Mouse (Mus musculus) intestine, postnatal 0 days (tissue): ENCODE data around the gene Ninj1. TPM values are rescaled to one million over a fixed set of nuclear protein-coding genes. Genes with fewer than 3 reads are reported as not detected.

Experiments
- ATAC-seq: fragments of 200-750 bp; cut with Nextera tagmentation; 2 replicates; pipeline ENCODE4 v1.8.0; 2017; ENCODE audit warnings: mild to moderate bottlenecking, moderate TSS enrichment, moderate library complexity
- H3K27ac ChIP-seq: fragments of 300-500 bp; sonication (generic); 2 replicates; pipeline ENCODE4 v1.5.1; 2014; ENCODE audit warnings: mild to moderate bottlenecking, low read depth, low read length, moderate library complexity
- H3K27me3 ChIP-seq: fragments of 300-500 bp; sonication (generic); replicated peaks from 2 replicates; pipeline ENCODE4 v1.6.1; 2014; ENCODE audit warnings: low read length, mixed read lengths; ENCODE audit not compliant: control insufficient read depth, insufficient read depth
- H3K36me3 ChIP-seq: fragments of 300-500 bp; sonication (generic); 2 replicates; pipeline ENCODE4 v1.6.1; 2014; ENCODE audit warnings: mild to moderate bottlenecking, moderate library complexity; ENCODE audit not compliant: control insufficient read depth, insufficient read depth
- H3K4me1 ChIP-seq: fragments of 300-500 bp; sonication (generic); replicated peaks from 2 replicates; pipeline ENCODE4 v1.6.1; 2014; ENCODE audit warnings: antibody characterized with exemption, low read length, mixed read lengths; ENCODE audit not compliant: control insufficient read depth, insufficient read depth
- H3K4me2 ChIP-seq: fragments of 300-500 bp; sonication (generic); replicated peaks from 2 replicates; pipeline ENCODE4 v1.6.1; 2014; ENCODE audit warnings: low read depth, mild to moderate bottlenecking, moderate library complexity
- H3K4me3 ChIP-seq: fragments of 300-500 bp; sonication (generic); 2 replicates; pipeline ENCODE4 v1.5.1; 2014; ENCODE audit warnings: low read depth, low read length
- H3K9ac ChIP-seq: fragments of 300-500 bp; sonication (generic); 2 replicates; pipeline ENCODE4 v1.6.1; 2014; ENCODE audit warnings: mild to moderate bottlenecking, low read depth, low read length
- H3K9me3 ChIP-seq: fragments of 300-500 bp; sonication (generic); 2 replicates; pipeline ENCODE4 v1.6.1; 2016; ENCODE audit warnings: mixed run types; ENCODE audit not compliant: control insufficient read depth
- CTCF ChIP-seq: sonication (generic); IDR thresholded peaks from 2 replicates; pipeline ENCODE4 v1.5.1; 2016; ENCODE audit warnings: low read depth, mild to moderate bottlenecking, control low read depth, antibody characterized with exemption, moderate library complexity
- WGBS: fragments of 180-500 bp; shearing (Covaris S2); extraction: QIAGEN DNeasy Blood & Tissue Kit; methylation state at CpG from one replicate; pipeline ENCODE4 v1.1.7; 2014; 5-methylcytosine and 5-hydroxymethylcytosine counted together
- polyA plus RNA-seq: library from polyadenylated mRNA; unstranded; fragments of >200 nt; fragmentation: Nextera tagmentation; extraction: Ambion mirVana; gene quantifications from 2 replicates; pipeline ENCODE4 v1.2.1, GENCODE M21; 2015

Ninj1 gene
- polyA plus RNA-seq, 1 experiment from 2014 or later = 108 TPM

DNA sequence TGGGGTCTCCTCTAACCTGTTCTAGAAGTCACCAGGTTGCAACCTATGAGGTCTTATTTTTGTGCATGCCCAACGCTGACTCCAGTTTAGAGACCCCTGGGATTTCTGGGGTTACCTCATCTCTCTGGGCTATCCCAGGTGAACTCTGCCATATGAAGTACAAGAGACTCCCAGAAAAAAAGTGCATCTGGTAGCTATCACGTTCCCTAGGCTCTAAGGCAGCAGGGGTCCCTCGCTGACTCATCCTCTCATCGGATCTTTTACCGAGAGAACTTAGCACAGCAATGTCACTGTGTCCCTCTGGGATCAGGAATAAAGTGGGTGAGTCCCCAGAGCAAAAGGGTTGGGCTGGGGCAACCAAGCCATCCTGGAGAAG is 27.8 kb downstream of the Ninj1 start:
- H3K4me3 ChIP-seq = peak overlapping the region; percentile 91
- no peaks in the 10 kb centered on the region for H3K9me3 ChIP-seq
- H3K4me2 ChIP-seq = peak overlapping the region; percentile 94
- 11% methylated on average over 5 of the region's 5 CpGs for WGBS
- no peak for ATAC-seq
- H3K4me1 ChIP-seq = peaks cover 13% of the 10 kb centered on the region
- H3K27ac ChIP-seq = peak overlapping the region; percentile 73
- no peaks in the 10 kb centered on the region for H3K27me3 ChIP-seq
- peak overlapping the region; percentile 86 for H3K9ac ChIP-seq
- TF ChIP-seq CTCF = no peak
- H3K36me3 ChIP-seq = no peaks in the 10 kb centered on the region

DNA sequence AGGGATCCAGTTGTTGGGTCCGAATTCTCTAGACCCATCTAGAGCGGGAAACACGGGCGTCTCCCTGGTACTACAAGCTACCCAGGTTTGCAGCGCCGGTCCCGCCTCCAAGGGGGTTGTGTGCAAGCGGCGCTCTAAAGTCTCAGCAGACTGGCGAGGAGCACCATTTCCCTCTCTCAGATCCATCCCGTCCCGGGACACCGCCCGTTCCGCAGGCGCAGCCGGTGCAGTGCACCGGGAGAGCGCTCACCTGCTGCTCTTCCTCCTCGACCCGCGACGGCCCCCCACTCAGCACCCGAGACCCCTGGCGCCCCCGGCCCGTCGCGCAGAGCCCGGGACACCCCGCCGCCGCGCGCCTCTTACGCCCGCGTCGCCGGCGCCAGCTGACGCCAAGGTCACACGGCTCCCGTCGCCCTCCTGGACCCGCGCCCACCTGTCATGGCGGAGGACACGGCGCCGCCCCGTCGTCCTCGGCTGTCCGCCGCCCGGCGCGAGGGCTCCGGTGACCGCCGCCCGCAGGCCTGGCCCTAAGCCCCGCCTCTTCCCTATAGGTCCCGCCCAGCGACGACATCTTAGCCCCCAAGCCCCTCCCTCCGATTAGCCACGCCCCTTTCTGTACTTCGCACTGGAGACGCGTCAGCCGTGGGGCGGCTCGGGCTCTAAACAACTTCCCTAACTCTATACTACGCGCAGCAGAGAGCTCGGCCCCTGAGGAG is 28.4 kb downstream of the Ninj1 start, which contains the start of gene Card19:
TSS of gene Card19 (minus strand) at position 534 of the 716 bp plus-strand sequence.
- no peaks in the 10 kb centered on the region for H3K27me3 ChIP-seq
- peak within 1 kb of the TSS; percentile 94 for H3K4me2 ChIP-seq
- H3K27ac ChIP-seq = peak within 1 kb of the TSS; percentile 73
- peak within 1 kb of the TSS; percentile 91 for H3K4me3 ChIP-seq
- H3K4me1 ChIP-seq = peaks cover 13% of the 10 kb centered on the region
- H3K9ac ChIP-seq = peak within 1 kb of the TSS; percentile 86
- no peaks in the 10 kb centered on the region for H3K36me3 ChIP-seq
- H3K9me3 ChIP-seq = no peaks in the 10 kb centered on the region
- no peak for TF ChIP-seq CTCF
- under 1% methylated on average over 64 of the region's 78 CpGs for WGBS
- ATAC-seq = peak; percentile 90

DNA sequence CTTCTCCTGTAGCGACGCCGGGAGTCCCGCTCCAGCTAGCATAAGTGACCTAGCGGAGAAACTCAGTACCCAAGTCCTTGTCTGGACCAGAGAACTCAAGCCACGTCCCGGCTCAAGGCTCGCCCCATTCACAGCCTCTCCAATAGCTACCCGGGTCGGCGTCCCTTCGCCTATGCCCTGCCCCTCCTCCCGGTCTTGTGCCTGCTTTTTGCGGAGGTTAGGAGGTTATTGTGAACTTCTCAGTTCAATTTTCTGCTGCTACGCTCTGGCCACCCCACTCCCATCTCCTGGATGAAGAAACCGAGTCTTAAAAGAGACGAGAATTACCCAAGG is 28.9 kb downstream of the Ninj1 start:
- 5% methylated on average over 17 of the region's 17 CpGs for WGBS
- Histone ChIP-seq H3K27me3 (no peaks in the 10 kb centered on the region), H3K4me1 (peaks cover 13% of the 10 kb centered on the region), H3K9me3 (0 out of 2 replicates have a peak, but pooled peaks cover 3% of the 10 kb centered on the region), H3K27ac (peak overlapping the region; percentile 73), H3K36me3 (no peaks in the 10 kb centered on the region), H3K9ac (peak overlapping the region; percentile 86), H3K4me3 (peak overlapping the region; percentile 91), H3K4me2 (peak overlapping the region; percentile 94)
- no peak for TF ChIP-seq CTCF
- ATAC-seq = peak; percentile 55

DNA sequence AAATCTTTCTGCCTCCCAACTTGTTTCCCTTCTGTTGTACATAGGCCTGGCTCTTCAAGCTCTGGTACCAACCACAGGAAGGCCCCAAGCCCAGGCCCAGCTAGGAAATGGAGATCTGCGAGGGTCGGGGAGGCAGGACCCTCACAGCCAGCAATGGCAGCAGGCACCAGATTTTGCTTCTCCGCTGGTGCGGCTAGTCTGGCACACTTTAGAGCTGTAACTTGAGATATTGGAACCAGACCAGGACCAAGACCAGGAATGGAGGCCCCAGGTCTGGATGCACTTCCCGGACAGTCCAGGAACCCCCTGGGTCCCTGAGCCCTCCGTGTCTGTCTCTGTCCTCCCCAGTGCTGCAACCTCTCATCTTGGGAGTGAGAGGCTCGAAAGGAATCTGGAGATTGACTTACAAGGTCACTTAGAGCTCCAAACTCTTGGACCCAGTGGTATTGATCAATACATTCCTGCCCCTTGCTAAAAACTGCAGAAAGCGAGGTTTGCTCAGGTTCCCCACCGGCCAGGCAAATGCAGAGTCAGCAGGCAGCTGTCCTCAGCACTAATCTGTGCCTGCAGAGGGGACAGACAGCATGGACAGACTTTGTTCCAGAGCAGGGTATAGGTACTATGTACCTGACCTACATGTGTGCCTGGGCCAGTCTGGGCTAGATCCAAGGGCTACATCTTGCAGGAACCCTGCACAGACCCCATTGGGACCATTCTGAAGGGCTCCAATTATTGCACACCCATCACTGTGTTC is 29.7 kb downstream of the Ninj1 start:
- Histone ChIP-seq H3K36me3 (no peaks in the 10 kb centered on the region), H3K4me2 (no peak overlapping the region), H3K9ac (no peak overlapping the region), H3K4me1 (peaks cover 13% of the 10 kb centered on the region), H3K9me3 (0 out of 2 replicates have a peak, but pooled peaks cover 3% of the 10 kb centered on the region), H3K27ac (no peak overlapping the region), H3K4me3 (no peak overlapping the region), H3K27me3 (no peaks in the 10 kb centered on the region)
- ATAC-seq = no peak
- 78% methylated on average over 9 of the region's 9 CpGs for WGBS
- TF ChIP-seq CTCF = no peak

DNA sequence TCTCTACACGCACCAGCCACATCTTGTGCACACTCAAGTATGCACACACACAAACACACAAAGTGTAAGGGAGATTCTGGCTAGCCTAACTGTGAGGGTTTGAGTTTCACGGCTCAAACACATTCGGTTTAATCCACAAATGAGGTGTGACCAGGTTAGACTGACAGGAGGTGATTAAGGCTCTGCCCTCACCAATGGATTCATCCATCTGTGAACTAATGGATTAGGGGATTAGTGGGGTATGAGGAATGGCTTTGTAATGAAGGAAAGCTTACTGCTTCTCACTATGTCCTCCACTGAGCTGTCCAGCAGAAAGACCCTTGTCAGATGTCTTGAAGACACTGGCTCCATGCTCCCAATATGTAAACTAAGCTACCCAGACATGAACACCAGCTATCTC is 31.4 kb downstream of the Ninj1 start:
- Histone ChIP-seq H3K9me3 (0 out of 2 replicates have a peak, but pooled peaks cover 3% of the 10 kb centered on the region), H3K4me1 (peaks cover 12% of the 10 kb centered on the region), H3K27ac (no peak overlapping the region), H3K9ac (no peak overlapping the region), H3K36me3 (no peaks in the 10 kb centered on the region), H3K4me2 (no peak overlapping the region), H3K4me3 (no peak overlapping the region), H3K27me3 (no peaks in the 10 kb centered on the region; the same call in 1 of the 2 replicates)
- no peak for TF ChIP-seq CTCF
- no peak for ATAC-seq
- WGBS = 63% methylated on average over 3 of the region's 3 CpGs

DNA sequence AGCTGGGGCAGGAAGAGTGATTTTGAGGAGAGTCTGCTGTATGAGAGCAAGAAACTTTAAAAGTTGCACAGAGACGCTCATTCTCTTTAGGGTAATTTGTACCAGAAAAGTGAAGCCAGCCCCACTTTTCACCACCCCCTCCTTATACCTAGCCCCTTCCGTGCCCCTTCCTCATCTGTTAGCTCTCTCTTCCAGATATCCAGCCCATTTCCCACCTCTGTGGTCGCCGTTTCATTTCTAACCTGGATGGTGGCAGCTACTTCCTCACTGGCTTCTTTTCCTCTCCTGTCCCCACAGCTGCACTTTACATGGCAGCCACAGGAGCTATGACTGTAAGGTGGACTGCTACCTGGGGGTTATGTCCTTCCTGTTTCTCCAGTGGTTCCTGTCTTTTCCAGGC is 32.1 kb downstream of the Ninj1 start:
- no peaks in the 10 kb centered on the region; the same call in 1 of the 2 replicates for H3K27me3 ChIP-seq

More for the DNA sequence above, 32.1 kb downstream of the Ninj1 start:
- Histone ChIP-seq H3K9ac (no peak overlapping the region), H3K27ac (no peak overlapping the region), H3K4me2 (no peak overlapping the region), H3K9me3 (0 out of 2 replicates have a peak, but pooled peaks cover 3% of the 10 kb centered on the region), H3K4me1 (peaks cover 6% of the 10 kb centered on the region; the same call in 1 of the 2 replicates), H3K4me3 (no peak overlapping the region), H3K36me3 (no peaks in the 10 kb centered on the region)
- no peak for TF ChIP-seq CTCF
- ATAC-seq = no peak
- 83% methylated on average over 4 of the region's 4 CpGs for WGBS
